Mouse (Mus musculus): ENCODE results near the gene Mafb.

DNA sequence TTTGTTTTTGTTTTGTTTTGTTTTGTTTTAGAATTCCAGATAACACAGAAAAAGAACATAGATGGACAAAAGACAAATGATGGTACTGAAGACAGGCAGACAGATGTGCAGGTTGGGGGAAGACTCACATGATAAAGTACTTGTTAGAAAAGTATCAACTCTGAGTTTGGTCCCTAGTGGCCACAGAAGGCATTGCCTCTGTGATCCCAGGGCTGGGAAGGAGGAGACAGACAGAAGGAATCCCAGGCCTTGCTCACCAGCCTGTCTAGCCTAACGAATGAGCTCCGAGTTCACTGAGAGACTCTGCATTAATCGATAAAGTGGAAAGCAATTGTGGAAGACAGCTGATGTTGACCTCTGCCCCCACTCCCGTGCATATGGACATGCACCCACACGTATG lies 10.7 kb downstream of the Mafb start:
- TF ChIP-seq CTCF (IDR thresholded peaks at IDR 0.05; ENCODE audit: borderline replicate concordance, insufficient read depth, low read depth, low read length) (no peak), POLR2A (IDR thresholded peaks at IDR 0.05; ENCODE audit: borderline replicate concordance, insufficient read depth, low read length) (no peak)
